Mouse (Mus musculus): ENCODE data around the gene Sgcd. TPM values are rescaled to one million over a fixed set of nuclear protein-coding genes. Genes with fewer than 3 reads are reported as not detected.
"Not testable (repeated sequence)": the region's sequence is repeated elsewhere in the genome, so short reads cannot be mapped to it uniquely, and the experiment has no call there.

Gene Sgcd
- polyA plus RNA-seq, 1 experiment from 2014 or later = 1.2 TPM

- Histone ChIP-seq H3K4me1 (ENCODE audit: insufficient read depth, low read depth, low read length) (no peaks in the 10 kb centered on the region), H3K4me2 (replicated peaks; ENCODE audit: low read depth, low read length) (no peak overlapping the region), H3K9ac (replicated peaks; ENCODE audit: low read depth) (no peak overlapping the region), H3K4me3 (ENCODE audit: low read depth, low read length) (no peak overlapping the region), H3K27ac (ENCODE audit: low read length) (no peak overlapping the region), H3K27me3 (replicated peaks; ENCODE audit: insufficient read depth, low read length) (no peaks in the 10 kb centered on the region), H3K36me3 (ENCODE audit: insufficient read depth, low read length) (no peaks in the 10 kb centered on the region), H3K9me3 (ENCODE audit: low read length) (no peaks in the 10 kb centered on the region)
- DNase-seq (ENCODE audit: low spot score) = no peak
- no peak for ATAC-seq
- TF ChIP-seq CTCF (IDR thresholded peaks at IDR 0.05) (no peak), EP300 (IDR thresholded peaks at IDR 0.05) (no peak)
- WGBS = 61% methylated on average over 1 of the region's 1 CpGs
Measured at GRCm38 (mm10) chr11:47524845-47525244, 463.9 kb downstream of the Sgcd start.

GRCm38 (mm10) chr11:47508047-47508446 is 480.7 kb downstream of the Sgcd start:
- no peak for DNase-seq (ENCODE audit: low spot score)
- no peak for ATAC-seq
- Histone ChIP-seq H3K9ac (replicated peaks; ENCODE audit: low read depth) (no peak overlapping the region), H3K4me2 (replicated peaks; ENCODE audit: low read depth, low read length) (no peak overlapping the region), H3K4me1 (ENCODE audit: insufficient read depth, low read depth, low read length) (no peaks in the 10 kb centered on the region), H3K27me3 (replicated peaks; ENCODE audit: insufficient read depth, low read length) (no peaks in the 10 kb centered on the region), H3K27ac (ENCODE audit: low read length) (no peak overlapping the region), H3K36me3 (ENCODE audit: insufficient read depth, low read length) (no peaks in the 10 kb centered on the region), H3K9me3 (ENCODE audit: low read length) (no peaks in the 10 kb centered on the region), H3K4me3 (ENCODE audit: low read depth, low read length) (no peak overlapping the region)
- TF ChIP-seq CTCF (IDR thresholded peaks at IDR 0.05) (no peak), EP300 (IDR thresholded peaks at IDR 0.05) (no peak)
- WGBS = 68% methylated on average over 6 of the region's 6 CpGs

GRCm38 (mm10) chr11:47503236-47503635 is 485.5 kb downstream of the Sgcd start:
- not testable (repeated sequence) for DNase-seq (ENCODE audit: low spot score); H3K27ac ChIP-seq (ENCODE audit: low read length); H3K9me3 ChIP-seq (ENCODE audit: low read length); H3K9ac ChIP-seq (replicated peaks; ENCODE audit: low read depth); ATAC-seq; H3K4me1 ChIP-seq (ENCODE audit: insufficient read depth, low read depth, low read length); H3K27me3 ChIP-seq (replicated peaks; ENCODE audit: insufficient read depth, low read length); H3K4me2 ChIP-seq (replicated peaks; ENCODE audit: low read depth, low read length); H3K36me3 ChIP-seq (ENCODE audit: insufficient read depth, low read length); H3K4me3 ChIP-seq (ENCODE audit: low read depth, low read length)

GRCm38 (mm10) chr11:47473493-47474230 is 515.1 kb downstream of the Sgcd start:
- no peak overlapping the region for H3K27ac ChIP-seq (ENCODE audit: low read length)
- WGBS = 33% methylated on average over 1 of the region's 1 CpGs
- no peak overlapping the region for H3K4me3 ChIP-seq (ENCODE audit: low read depth, low read length)
- DNase-seq (ENCODE audit: low spot score) (no peak), ATAC-seq (no peak)
- no peaks in the 10 kb centered on the region for H3K36me3 ChIP-seq (ENCODE audit: insufficient read depth, low read length)
- no peaks in the 10 kb centered on the region for H3K27me3 ChIP-seq (replicated peaks; ENCODE audit: insufficient read depth, low read length)
- H3K9ac ChIP-seq (replicated peaks; ENCODE audit: low read depth) = no peak overlapping the region
- no peak overlapping the region for H3K4me2 ChIP-seq (replicated peaks; ENCODE audit: low read depth, low read length)
- TF ChIP-seq EP300 (IDR thresholded peaks at IDR 0.05) (no peak), CTCF (IDR thresholded peaks at IDR 0.05) (no peak)
- H3K9me3 ChIP-seq (ENCODE audit: low read length) = no peaks in the 10 kb centered on the region
- no peaks in the 10 kb centered on the region for H3K4me1 ChIP-seq (ENCODE audit: insufficient read depth, low read depth, low read length)

- not testable (repeated sequence) for ATAC-seq; H3K9me3 ChIP-seq (ENCODE audit: low read length); H3K9ac ChIP-seq (replicated peaks; ENCODE audit: low read depth); H3K4me1 ChIP-seq (ENCODE audit: insufficient read depth, low read depth, low read length); H3K36me3 ChIP-seq (ENCODE audit: insufficient read depth, low read length); DNase-seq (ENCODE audit: low spot score); H3K27me3 ChIP-seq (replicated peaks; ENCODE audit: insufficient read depth, low read length); H3K4me2 ChIP-seq (replicated peaks; ENCODE audit: low read depth, low read length); H3K4me3 ChIP-seq (ENCODE audit: low read depth, low read length); H3K27ac ChIP-seq (ENCODE audit: low read length)
Measured at GRCm38 (mm10) chr11:47460700-47461099, 528.1 kb downstream of the Sgcd start.

- no peak for ATAC-seq
- Histone ChIP-seq H3K4me2 (replicated peaks; ENCODE audit: low read depth, low read length) (no peak overlapping the region), H3K4me3 (ENCODE audit: low read depth, low read length) (no peak overlapping the region), H3K9me3 (ENCODE audit: low read length) (no peaks in the 10 kb centered on the region), H3K36me3 (ENCODE audit: insufficient read depth, low read length) (no peaks in the 10 kb centered on the region), H3K27ac (ENCODE audit: low read length) (no peak overlapping the region), H3K9ac (replicated peaks; ENCODE audit: low read depth) (no peak overlapping the region), H3K4me1 (ENCODE audit: insufficient read depth, low read depth, low read length) (no peaks in the 10 kb centered on the region), H3K27me3 (replicated peaks; ENCODE audit: insufficient read depth, low read length) (no peaks in the 10 kb centered on the region)
- 61% methylated on average over 2 of the region's 2 CpGs for WGBS
- TF ChIP-seq EP300 (IDR thresholded peaks at IDR 0.05) = no peak
- TF ChIP-seq CTCF (IDR thresholded peaks at IDR 0.05) = no peak
- DNase-seq (ENCODE audit: low spot score) = no peak
Measured at GRCm38 (mm10) chr11:47460149-47460548, 528.6 kb downstream of the Sgcd start.

- H3K27ac ChIP-seq (ENCODE audit: low read length) = no peak overlapping the region
- no peak for ATAC-seq
- no peak for DNase-seq (ENCODE audit: low spot score)
- no peaks in the 10 kb centered on the region for H3K9me3 ChIP-seq (ENCODE audit: low read length)
- H3K36me3 ChIP-seq (ENCODE audit: insufficient read depth, low read length) = no peaks in the 10 kb centered on the region
- no peak for TF ChIP-seq EP300 (IDR thresholded peaks at IDR 0.05)
- TF ChIP-seq CTCF (IDR thresholded peaks at IDR 0.05) = no peak
- H3K4me2 ChIP-seq (replicated peaks; ENCODE audit: low read depth, low read length) = no peak overlapping the region
- no peaks in the 10 kb centered on the region for H3K4me1 ChIP-seq (ENCODE audit: insufficient read depth, low read depth, low read length)
- H3K9ac ChIP-seq (replicated peaks; ENCODE audit: low read depth) = no peak overlapping the region
- H3K4me3 ChIP-seq (ENCODE audit: low read depth, low read length) = no peak overlapping the region
- 59% methylated on average over 3 of the region's 3 CpGs for WGBS
- H3K27me3 ChIP-seq (replicated peaks; ENCODE audit: insufficient read depth, low read length) = no peaks in the 10 kb centered on the region
Measured at GRCm38 (mm10) chr11:47459214-47459613, 529.6 kb downstream of the Sgcd start.

Measured in lung, postnatal 0 days (tissue).